Mouse (Mus musculus): ENCODE measurements around the gene Adgre5. TPM values are rescaled to one million over a fixed set of nuclear protein-coding genes. Genes with fewer than 3 reads are reported as not detected.

Adgre5 gene
- total and polyA plus RNA-seq, 3 experiments: 0.54 to 23.6 (median 3.7) TPM

DNA sequence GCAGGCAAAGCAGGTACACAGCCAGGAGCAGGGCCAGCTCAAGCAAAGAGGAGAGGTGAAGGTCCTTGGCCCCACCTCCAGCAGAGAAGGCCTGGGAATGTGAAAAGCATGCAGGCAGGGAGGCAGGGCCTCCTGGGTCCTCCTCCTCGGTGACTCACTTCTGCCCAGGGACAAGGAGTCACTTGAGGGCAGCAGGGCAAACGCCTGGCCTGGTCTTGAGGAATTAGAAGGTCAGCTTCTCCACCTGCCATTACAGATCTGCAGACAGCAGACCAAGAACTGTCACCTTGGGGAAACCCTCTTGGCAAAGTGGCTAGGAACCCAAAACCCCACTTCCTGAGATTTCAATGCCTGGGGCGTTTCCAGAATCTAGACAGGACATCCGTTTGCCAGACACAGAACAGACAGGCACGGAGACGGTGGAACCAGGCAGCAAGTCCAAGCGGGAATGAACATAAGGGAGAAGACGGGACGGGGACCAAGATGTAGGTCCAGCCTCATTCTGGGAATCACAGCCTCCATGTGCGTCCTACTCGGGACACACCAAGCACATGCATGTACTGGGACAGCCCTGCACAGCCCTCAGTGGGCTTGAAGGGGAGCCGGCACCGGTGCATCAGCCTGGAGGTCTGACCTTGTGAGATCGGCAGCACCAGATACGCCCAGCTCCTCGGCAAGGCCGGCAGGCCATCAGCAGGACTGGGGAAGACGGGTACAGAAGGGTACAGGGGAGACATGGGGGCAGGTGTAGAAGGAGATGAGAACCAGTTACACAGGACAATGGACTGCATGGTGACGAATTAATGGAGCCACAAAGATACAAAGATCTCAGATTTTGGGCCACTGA lies 43.5 kb downstream of the Adgre5 start:
- Histone ChIP-seq H3K4me1 (ENCODE audit: control insufficient read depth in 1 of 2, insufficient read depth in 2 of 2) (peaks cover 27 to 60% of the 10 kb centered on the region in 2 experiments), H3K79me2 (replicated peaks; ENCODE audit: control insufficient read depth, extremely low read depth, insufficient read depth, poor library complexity, severe bottlenecking) (peaks cover 30% of the 10 kb centered on the region), H3K4me2 (ENCODE audit: insufficient read depth, low read depth, poor library complexity, severe bottlenecking) (peak overlapping the region; percentile 64), H3K9ac (ENCODE audit: insufficient read depth, low read depth) (peak overlapping the region; percentile 85), H3K4me3 (replicated peaks in 1 of 3; ENCODE audit: low read depth in 2 of 3, low read length in 2 of 3, poor library complexity in 1 of 3) (peak overlapping the region; percentile 72 to 94 (median 84)), H3K9me3 (replicated peaks; ENCODE audit: low read length) (peaks cover 6% of the 10 kb centered on the region), H3K36me3 (replicated peaks in 1 of 2; ENCODE audit: control insufficient read depth in 1 of 2, insufficient read depth in 1 of 2, low read length in 1 of 2) (peaks cover 3 to 33% of the 10 kb centered on the region in 2 experiments), H3K27ac (ENCODE audit: insufficient read depth, low read depth) (no peak overlapping the region), H3K27me3 (replicated peaks) (no peaks in the 10 kb centered on the region)
- no peak for TF ChIP-seq POLR2A (IDR thresholded peaks at IDR 0.05; ENCODE audit: low read depth, low read length)
- TF ChIP-seq SIN3A (IDR thresholded peaks at IDR 0.05; ENCODE audit: low read length): no peak
- TF ChIP-seq POLR2AphosphoS2 (IDR thresholded peaks at IDR 0.05; ENCODE audit: low read depth, low read length): no peak
- no peak for TF ChIP-seq EP300 (IDR thresholded peaks at IDR 0.05; ENCODE audit: low read length)
- TF ChIP-seq PAX5 (IDR thresholded peaks at IDR 0.05; ENCODE audit: low read length): no peak
- in situ Hi-C loops (cut with MboI; ENCODE audit: low pct_ligation_motif_present, low pct_unique_long_range_greater_than_20kb, low sequenced_read_pairs) (no loop called here), dilution Hi-C loops (cut with MboI; ENCODE audit: extremely low pct_ligation_motif_present, extremely low pct_unique_long_range_greater_than_20kb, low sequenced_read_pairs) (no loop called here)
- DNase-seq (ENCODE audit: extremely low read depth): no peak

DNA sequence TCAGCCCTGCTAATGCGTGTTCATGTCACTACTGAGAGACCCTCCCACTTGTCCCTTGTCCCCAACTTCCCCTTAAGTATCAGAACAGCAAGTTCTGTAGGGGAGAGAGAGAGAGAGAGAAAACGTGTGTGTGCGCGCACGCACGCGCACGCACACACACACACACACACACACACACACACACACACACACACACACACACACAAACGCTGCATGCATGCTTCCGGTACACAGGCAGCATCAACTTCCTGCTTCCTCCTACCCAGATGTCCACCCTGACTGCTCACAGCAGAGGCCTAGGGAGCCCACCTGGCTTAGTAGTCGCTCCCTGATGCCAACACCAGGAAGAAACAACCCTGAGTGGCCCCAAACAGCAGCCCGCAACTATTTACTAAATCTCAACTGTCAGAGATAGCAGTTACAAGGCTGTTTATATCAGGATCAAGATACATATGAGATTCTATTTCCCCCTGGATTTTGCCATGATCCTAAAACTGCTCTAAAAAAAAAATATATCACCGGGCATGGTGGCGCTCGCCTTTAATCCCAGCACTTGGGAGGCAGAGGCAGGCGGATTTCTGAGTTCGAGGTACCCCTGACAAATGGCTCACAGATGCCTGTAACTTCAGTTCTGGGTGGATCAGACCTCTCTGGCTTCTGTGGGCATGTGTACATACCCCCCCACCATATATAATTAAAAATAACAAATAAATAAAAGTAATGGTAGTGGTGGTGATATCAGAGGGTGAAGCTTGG lies 45.6 kb downstream of the Adgre5 start:
- no peak overlapping the region for H3K27ac ChIP-seq (ENCODE audit: insufficient read depth, low read depth)
- in situ Hi-C loops (cut with MboI; ENCODE audit: low pct_ligation_motif_present, low pct_unique_long_range_greater_than_20kb, low sequenced_read_pairs): no loop called here
- DNase-seq (ENCODE audit: extremely low read depth): peak; percentile 46
- TF ChIP-seq MAX (IDR thresholded peaks at IDR 0.05; ENCODE audit: low read length) (no peak), UBTF (IDR thresholded peaks at IDR 0.05; ENCODE audit: low read depth, low read length) (no peak), USF2 (conservative IDR thresholded peaks at IDR 0.05; ENCODE audit: low read depth, low read length) (no peak), MYC (IDR thresholded peaks at IDR 0.05; ENCODE audit: low read depth, low read length) (no peak), ETS1 (conservative IDR thresholded peaks at IDR 0.05; ENCODE audit: low read depth, low read length) (no peak), SMC3 (IDR thresholded peaks at IDR 0.05; ENCODE audit: low read depth, low read length) (no peak), EP300 (IDR thresholded peaks at IDR 0.05; ENCODE audit: low read length) (no peak), ZKSCAN1 (IDR thresholded peaks at IDR 0.05; ENCODE audit: borderline replicate concordance, low read depth, low read length) (no peak), USF1 (IDR thresholded peaks at IDR 0.05; ENCODE audit: low read depth, low read length) (no peak), IRF4 (IDR thresholded peaks at IDR 0.05; ENCODE audit: low read depth, low read length) (0 out of 2 replicates have a peak, but pooled peaks have one; percentile 19), MAZ (IDR thresholded peaks at IDR 0.05; ENCODE audit: low read depth, low read length) (no peak), CHD2 (IDR thresholded peaks at IDR 0.05; ENCODE audit: low read length) (no peak), NRF1 (IDR thresholded peaks at IDR 0.05; ENCODE audit: low read depth, low read length) (peak; percentile 53), POLR2AphosphoS2 (IDR thresholded peaks at IDR 0.05; ENCODE audit: low read depth, low read length) (no peak), RCOR1 (conservative IDR thresholded peaks at IDR 0.05; ENCODE audit: low read depth, low read length) (no peak), CTCF (conservative IDR thresholded peaks at IDR 0.05 in 1 of 2, IDR thresholded peaks at IDR 0.05 in 1 of 2; ENCODE audit: low read depth in 2 of 2, low read length in 2 of 2) (no peak), ZNF384 (IDR thresholded peaks at IDR 0.05; ENCODE audit: low read depth, low read length) (no peak), ZMIZ1 (IDR thresholded peaks at IDR 0.05; ENCODE audit: low read depth, low read length) (no peak), SIN3A (IDR thresholded peaks at IDR 0.05; ENCODE audit: low read length) (peak; percentile 60; the same call in 1 of the 2 replicates), POLR2A (IDR thresholded peaks at IDR 0.05; ENCODE audit: low read depth, low read length) (no peak), HCFC1 (IDR thresholded peaks at IDR 0.05; ENCODE audit: low read depth, low read length) (peak; percentile 65), MEF2A (IDR thresholded peaks at IDR 0.05; ENCODE audit: borderline replicate concordance, low read depth, low read length) (no peak), ZC3H11A (IDR thresholded peaks at IDR 0.05; ENCODE audit: low read depth, low read length) (no peak), CHD1 (IDR thresholded peaks at IDR 0.05; ENCODE audit: low read depth, low read length) (no peak), JUND (conservative IDR thresholded peaks at IDR 0.05; ENCODE audit: low read depth, low read length) (no peak), E2F4 (IDR thresholded peaks at IDR 0.05; ENCODE audit: insufficient replicate concordance, low read depth, low read length) (no peak), PAX5 (IDR thresholded peaks at IDR 0.05; ENCODE audit: low read length) (no peak), RAD21 (IDR thresholded peaks at IDR 0.05; ENCODE audit: low read depth, low read length) (no peak), MXI1 (IDR thresholded peaks at IDR 0.05; ENCODE audit: low read depth, low read length) (peak; percentile 60; the same call in 1 of the 2 replicates)

More for the DNA sequence above, 45.6 kb downstream of the Adgre5 start:
- Histone ChIP-seq H3K9me3 (replicated peaks; ENCODE audit: low read length) (no peaks in the 10 kb centered on the region), H3K9ac (ENCODE audit: insufficient read depth, low read depth) (no peak overlapping the region), H3K4me1 (ENCODE audit: control insufficient read depth in 1 of 2, insufficient read depth in 2 of 2) (peaks cover 27 to 60% of the 10 kb centered on the region in 2 experiments), H3K4me3 (replicated peaks in 1 of 3; ENCODE audit: low read depth in 2 of 3, low read length in 2 of 3, poor library complexity in 1 of 3) (no peak overlapping the region), H3K79me2 (replicated peaks; ENCODE audit: control insufficient read depth, extremely low read depth, insufficient read depth, poor library complexity, severe bottlenecking) (peaks cover 30% of the 10 kb centered on the region), H3K4me2 (ENCODE audit: insufficient read depth, low read depth, poor library complexity, severe bottlenecking) (no peak overlapping the region), H3K27me3 (replicated peaks) (no peaks in the 10 kb centered on the region), H3K36me3 (replicated peaks in 1 of 2; ENCODE audit: control insufficient read depth in 1 of 2, insufficient read depth in 1 of 2, low read length in 1 of 2) (peaks cover 23 to 53% of the 10 kb centered on the region in 2 experiments)
- dilution Hi-C loops (cut with MboI; ENCODE audit: extremely low pct_ligation_motif_present, extremely low pct_unique_long_range_greater_than_20kb, low sequenced_read_pairs): no loop called here
